Mouse (Mus musculus) embryonic fibroblast, embryonic 13.5 days (primary cell): ENCODE measurements around the gene Vdr.

ENCODE experiments used
- CTCF ChIP-seq: IDR thresholded peaks from 2 replicates; pipeline ENCODE4 v1.5.1; 2011; ENCODE audit warnings: mild to moderate bottlenecking, control low read depth, low read length, moderate library complexity, borderline replicate concordance; ENCODE audit not compliant: insufficient read depth
- POLR2A ChIP-seq: IDR thresholded peaks from 2 replicates; pipeline ENCODE4 v1.6.1; 2011; ENCODE audit warnings: low read depth, mild to moderate bottlenecking, control low read depth, low read length, moderate library complexity

- TF ChIP-seq POLR2A, result no peak
- no peak for TF ChIP-seq CTCF
Measured at GRCm38 (mm10) chr15:97881423-97881822, 29.0 kb downstream of the Vdr start.
